Mouse (Mus musculus): Measurements from ENCODE around the gene Ccdc89. TPM values are rescaled to one million over a fixed set of nuclear protein-coding genes. Genes with fewer than 3 reads are reported as not detected.

The Ccdc89 gene
- polyA plus RNA-seq, 1 experiment from 2014 or later: 1.9 TPM

- Histone ChIP-seq H3K4me1 (replicated peaks) (peaks cover 8% of the 10 kb centered on the region), H3K4me2 (peak within 1 kb of the TSS; percentile 94), H3K9me3 (replicated peaks) (no peaks in the 10 kb centered on the region), H3K27me3 (replicated peaks) (0 out of 2 replicates have a peak, but pooled peaks cover 2% of the 10 kb centered on the region), H3K27ac (ENCODE audit: poor library complexity, severe bottlenecking) (peak within 1 kb of the TSS; percentile 41; the same call in 1 of the 2 replicates), H3K4me3 (peak within 1 kb of the TSS; percentile 69), H3K36me3 (peaks cover 5% of the 10 kb centered on the region), H3K9ac (peak within 1 kb of the TSS; percentile 75)
- under 1% methylated on average over 36 of the region's 36 CpGs for WGBS
- peak; percentile 100 for ATAC-seq (ENCODE audit: insufficient number of reproducible peaks, low FRiP score)
These were observed 49.5 kb downstream of the Ccdc89 start, which contains the start of gene Tmem126b for GRCm38 (mm10) chr7:90475793-90476312. TSS of gene Tmem126b (minus strand) at chr7:90476001.

- Histone ChIP-seq H3K9ac (peak within 1 kb of the TSS; percentile 75), H3K4me3 (peak within 1 kb of the TSS; percentile 69), H3K4me1 (replicated peaks) (peaks cover 8% of the 10 kb centered on the region), H3K36me3 (peaks cover 5% of the 10 kb centered on the region), H3K4me2 (peak within 1 kb of the TSS; percentile 94), H3K27ac (ENCODE audit: poor library complexity, severe bottlenecking) (peak within 1 kb of the TSS; percentile 41; the same call in 1 of the 2 replicates), H3K9me3 (replicated peaks) (no peaks in the 10 kb centered on the region), H3K27me3 (replicated peaks) (0 out of 2 replicates have a peak, but pooled peaks cover 2% of the 10 kb centered on the region)
- WGBS: under 1% methylated on average over 32 of the region's 32 CpGs
- ATAC-seq (ENCODE audit: insufficient number of reproducible peaks, low FRiP score): peak; percentile 55
These were observed 50.2 kb downstream of the Ccdc89 start, which contains the start of gene Dlg2 for GRCm38 (mm10) chr7:90476313-90477245. TSS of gene Dlg2 (plus strand) at chr7:90476672.

Other genes with a start within 250 kb of the Ccdc89 start
- not detected in 2 replicates for gene Ccdc83, start 160.8 kb upstream of the Ccdc89 start, polyA plus RNA-seq (2016; fragmentation: Nextera tagmentation; extraction: Ambion mirVana)
- gene Sytl2, start 124.3 kb upstream of the Ccdc89 start, polyA plus RNA-seq (2016; fragmentation: Nextera tagmentation; extraction: Ambion mirVana): 7.3 and 8.3 TPM in 2 replicates
- gene Crebzf, start 16.2 kb downstream of the Ccdc89 start, polyA plus RNA-seq (2016; fragmentation: Nextera tagmentation; extraction: Ambion mirVana): 38.7 and 39.5 TPM in 2 replicates
- 110 and 111 TPM in 2 replicates for gene Tmem126a, start 30.7 kb downstream of the Ccdc89 start, polyA plus RNA-seq (2016; fragmentation: Nextera tagmentation; extraction: Ambion mirVana)
- gene Tmem126b, start 49.4 kb downstream of the Ccdc89 start, polyA plus RNA-seq (2016; fragmentation: Nextera tagmentation; extraction: Ambion mirVana): 28.8 and 29.2 TPM in 2 replicates
- gene Dlg2, start 50.1 kb downstream of the Ccdc89 start, polyA plus RNA-seq (2016; fragmentation: Nextera tagmentation; extraction: Ambion mirVana): 12.5 and 14.2 TPM in 2 replicates

Measured in heart, embryonic 12.5 days (tissue).